Mouse (Mus musculus) gastrocnemius, adult 18-20 months (tissue): ENCODE measurements around the gene 4930470P17Rik. TPM values are rescaled to one million over a fixed set of nuclear protein-coding genes. Genes with fewer than 3 reads are reported as not detected.

Experiments
- DNase-seq: peaks from one replicate; pipeline ENCODE4 v3.0.0; 2021; ENCODE audit warnings: low spot score
- total RNA-seq, 2 experiments: library from RNA; stranded (reverse); gene quantifications; 2 replicates each; pipeline ENCODE4 v1.2.3; 2021

Gene 4930470P17Rik
- total RNA-seq, 2 experiments from 2014 or later: not detected

GRCm38 (mm10) chr2:170579551-170579950, 22.3 kb downstream of the 4930470P17Rik start:
- no peak for DNase-seq

DNA sequence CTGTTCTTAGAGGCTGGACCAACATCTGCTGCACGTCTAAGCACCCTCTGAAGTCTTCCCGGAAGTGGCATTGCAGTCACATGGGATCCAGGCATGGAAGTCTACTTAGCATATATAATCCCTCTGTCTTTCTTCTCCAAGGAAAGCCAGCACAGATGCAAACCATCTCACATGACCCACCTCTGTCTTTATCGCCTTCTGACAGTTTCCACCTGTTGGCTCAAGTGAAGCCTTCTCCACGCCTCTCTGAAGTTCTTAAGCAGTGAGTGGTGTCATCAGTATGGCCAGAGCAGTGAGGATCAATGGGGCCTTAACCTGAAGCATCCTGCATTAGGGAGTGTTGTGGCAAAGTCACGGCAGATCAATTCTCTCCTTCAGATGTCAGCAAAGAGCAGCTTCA, 23.2 kb downstream of the 4930470P17Rik start:
- DNase-seq: no peak

DNA sequence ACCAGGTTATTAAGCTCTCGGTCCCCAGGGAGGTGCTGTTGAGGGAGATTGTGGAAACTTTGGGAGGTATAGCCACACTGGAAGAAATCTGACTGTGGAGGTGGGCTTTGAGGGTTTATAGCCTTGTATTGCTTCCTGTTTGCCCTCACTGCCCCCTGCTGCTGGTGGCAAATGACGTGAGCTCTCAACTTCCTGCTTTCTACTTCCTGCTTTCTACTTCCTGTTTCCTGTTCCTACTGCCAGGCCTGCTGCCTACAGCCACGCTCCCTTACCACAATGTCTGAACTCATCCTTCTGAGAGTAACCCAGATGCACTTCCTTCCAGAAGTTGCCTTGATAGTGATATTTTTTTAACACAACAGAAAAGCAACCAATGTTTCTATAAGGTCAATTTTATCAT, 24.3 kb downstream of the 4930470P17Rik start:
- DNase-seq: no peak

DNA sequence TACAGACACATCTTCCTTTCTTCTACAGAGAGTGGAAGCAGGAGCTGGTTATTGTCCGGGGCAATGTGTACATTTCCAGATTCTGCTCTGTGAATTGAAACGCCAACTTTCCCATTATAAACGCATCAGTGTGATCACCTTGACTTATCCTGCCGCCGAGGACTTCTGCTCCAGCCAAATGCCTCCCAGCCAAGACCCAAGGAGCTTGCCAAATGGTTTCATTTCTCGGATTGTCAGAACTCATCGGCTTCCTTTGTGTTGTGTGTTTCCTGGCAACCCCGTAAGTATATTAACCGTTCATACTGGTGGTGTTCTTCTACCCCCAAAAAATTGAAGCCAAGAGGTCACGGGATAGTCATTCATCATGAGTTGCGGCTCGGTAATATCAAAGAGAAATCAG, 25.7 kb downstream of the 4930470P17Rik start:
- DNase-seq: no peak

DNA sequence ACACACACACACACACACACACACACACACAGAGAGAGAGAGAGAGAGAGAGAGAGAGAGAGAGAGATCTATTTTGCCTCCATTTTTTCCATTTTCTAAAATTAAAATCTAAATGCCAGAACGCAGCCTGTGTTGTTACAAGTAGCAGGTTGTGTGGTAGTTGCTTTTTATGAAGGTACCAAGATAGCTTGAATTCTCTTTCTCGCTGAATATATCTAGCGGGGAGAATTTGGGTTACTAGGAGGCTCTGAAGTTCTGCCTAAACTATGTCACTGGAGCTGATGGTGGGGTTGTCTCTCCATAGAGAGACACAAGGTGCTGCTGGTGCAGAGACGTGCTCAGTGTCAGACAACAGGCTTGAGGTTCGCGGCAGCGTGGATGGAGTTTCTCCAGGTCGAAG, 36.8 kb downstream of the 4930470P17Rik start:
- no peak for DNase-seq

DNA sequence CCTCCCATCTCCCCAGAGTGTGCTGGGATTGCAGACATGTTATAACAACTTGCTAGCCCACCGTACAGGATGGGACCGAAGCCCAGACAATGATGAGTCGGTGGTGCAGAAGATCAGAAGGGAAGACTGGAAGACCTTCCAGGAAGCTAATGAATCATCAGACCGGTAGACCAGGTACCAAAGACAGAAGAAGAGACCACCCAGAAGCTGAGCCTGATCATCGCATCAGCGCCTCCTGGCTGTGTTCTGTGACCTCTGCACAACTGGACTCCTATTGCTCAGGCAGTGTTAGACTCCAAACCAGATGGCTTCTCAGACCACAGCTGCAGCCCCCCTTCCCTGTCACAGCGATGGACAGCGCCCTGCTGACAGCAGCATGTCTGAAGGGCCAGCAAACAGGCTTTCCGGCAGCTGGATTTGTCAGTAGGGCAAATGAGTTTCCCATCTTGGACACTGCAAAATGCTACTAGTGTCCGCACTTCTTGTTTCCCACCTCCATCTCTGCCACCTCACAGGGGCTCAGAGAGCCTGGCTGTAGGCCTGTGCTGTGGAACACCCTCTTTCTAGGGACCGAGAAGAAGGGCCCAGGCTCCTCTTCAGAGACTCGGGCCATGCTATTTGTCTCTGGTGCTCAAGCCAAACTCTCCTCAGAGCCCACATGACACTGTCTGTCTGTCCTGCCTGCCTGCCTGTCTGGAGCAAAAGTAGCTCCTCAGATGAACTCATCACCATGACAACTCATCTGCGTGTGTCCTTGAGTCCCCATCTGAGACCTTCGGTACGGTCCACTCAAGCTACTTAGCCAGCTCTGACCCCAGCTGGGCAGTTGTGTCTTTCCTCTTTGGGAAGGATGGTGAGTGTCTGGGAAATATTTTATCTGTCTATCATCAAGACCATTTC, 37.6 kb downstream of the 4930470P17Rik start:
- DNase-seq: no peak

GRCm38 (mm10) chr2:170552088-170552487, 49.7 kb downstream of the 4930470P17Rik start:
- no peak for DNase-seq

- no peak for DNase-seq
Observed at GRCm38 (mm10) chr2:170550240-170550639, 51.6 kb downstream of the 4930470P17Rik start.

DNA sequence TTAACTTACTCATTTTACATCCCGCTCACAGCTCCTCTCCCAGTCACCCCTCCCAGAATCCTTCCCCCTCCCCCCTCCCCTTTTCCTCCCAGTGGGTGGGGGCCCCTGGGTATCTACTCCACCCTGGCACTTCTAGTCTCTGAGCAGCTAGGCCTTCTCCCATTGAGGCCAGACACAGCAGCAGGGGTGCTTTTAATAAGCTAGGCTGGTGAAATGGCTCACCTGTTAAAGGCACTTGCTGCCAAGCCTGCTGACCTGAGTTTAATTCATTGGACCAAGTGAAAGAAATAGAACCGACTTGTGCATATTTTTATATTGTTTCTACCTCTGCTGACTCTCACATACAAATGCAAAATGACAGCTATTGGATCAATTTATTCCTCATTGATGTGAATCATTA, 52.7 kb downstream of the 4930470P17Rik start:
- DNase-seq: no peak

- no peak for DNase-seq
Observed at GRCm38 (mm10) chr2:170548046-170548445, 53.8 kb downstream of the 4930470P17Rik start.

GRCm38 (mm10) chr2:170547526-170547925, 54.3 kb downstream of the 4930470P17Rik start:
- no peak for DNase-seq

DNA sequence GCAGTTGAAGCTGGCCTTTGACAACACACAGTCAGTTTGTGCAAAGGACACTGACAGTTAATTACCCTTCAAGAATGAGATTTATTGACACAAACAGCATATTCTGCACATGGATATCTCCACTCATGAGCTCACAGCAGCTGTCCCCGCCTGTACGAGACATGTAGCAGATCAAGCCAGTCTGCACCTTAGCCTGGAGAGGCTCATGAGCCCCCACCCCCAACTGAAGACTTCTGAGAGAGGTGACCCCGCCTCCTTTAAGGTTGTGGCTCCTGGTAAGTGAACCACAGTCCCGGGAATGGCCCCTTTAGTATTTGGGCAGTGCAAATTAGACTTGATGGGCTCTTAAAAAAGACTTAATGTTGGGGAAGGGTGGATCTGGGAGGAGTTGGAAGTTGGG, 56.1 kb downstream of the 4930470P17Rik start:
- no peak for DNase-seq

- DNase-seq: no peak
Observed at GRCm38 (mm10) chr2:170544950-170545349, 56.9 kb downstream of the 4930470P17Rik start.

- no peak for DNase-seq
Observed at GRCm38 (mm10) chr2:170544159-170544558, 57.7 kb downstream of the 4930470P17Rik start.

DNA sequence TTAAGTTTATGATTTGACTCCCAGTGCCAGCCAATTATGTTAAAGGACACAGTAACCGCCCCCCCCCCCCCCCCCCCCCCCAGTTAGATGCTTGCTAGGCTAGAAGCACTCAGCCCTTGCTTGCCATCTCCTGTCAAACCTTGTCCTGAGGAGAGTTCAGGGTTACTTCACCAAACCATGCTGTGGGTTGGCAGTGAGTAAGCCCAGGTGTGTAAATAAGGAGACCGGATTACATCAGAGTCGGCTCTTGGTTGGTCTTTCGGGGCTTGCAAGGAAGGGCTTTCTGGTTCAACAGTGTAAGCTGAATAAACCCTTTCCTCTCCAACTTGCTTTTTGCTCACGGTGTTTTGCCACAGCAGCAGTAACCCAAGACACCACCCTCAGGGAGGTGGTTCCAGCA, 58.2 kb downstream of the 4930470P17Rik start:
- DNase-seq: no peak

GRCm38 (mm10) chr2:170539211-170539610, 62.6 kb downstream of the 4930470P17Rik start:
- no peak for DNase-seq

DNA sequence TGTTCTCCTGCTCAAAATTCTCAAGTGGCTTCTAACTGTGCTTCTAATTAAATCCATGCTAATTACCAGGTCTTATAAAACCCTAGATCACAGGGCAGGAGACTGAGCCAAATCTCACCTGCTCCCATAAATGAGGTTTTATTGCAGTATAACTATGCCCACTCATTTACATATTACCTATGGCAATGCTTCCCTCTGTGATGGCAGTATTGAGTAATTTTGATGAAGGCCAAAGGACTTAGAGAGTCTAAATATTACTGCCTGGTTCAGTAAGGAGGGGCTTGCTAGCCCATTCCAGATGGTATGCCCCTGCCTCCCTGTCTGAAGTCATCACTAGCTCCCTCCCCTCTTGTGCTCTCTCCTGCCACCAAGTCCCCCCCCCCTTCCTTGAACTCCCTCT, 66.0 kb downstream of the 4930470P17Rik start:
- DNase-seq: no peak

GRCm38 (mm10) chr2:170534803-170535174, 67.0 kb downstream of the 4930470P17Rik start:
- no peak for DNase-seq

DNA sequence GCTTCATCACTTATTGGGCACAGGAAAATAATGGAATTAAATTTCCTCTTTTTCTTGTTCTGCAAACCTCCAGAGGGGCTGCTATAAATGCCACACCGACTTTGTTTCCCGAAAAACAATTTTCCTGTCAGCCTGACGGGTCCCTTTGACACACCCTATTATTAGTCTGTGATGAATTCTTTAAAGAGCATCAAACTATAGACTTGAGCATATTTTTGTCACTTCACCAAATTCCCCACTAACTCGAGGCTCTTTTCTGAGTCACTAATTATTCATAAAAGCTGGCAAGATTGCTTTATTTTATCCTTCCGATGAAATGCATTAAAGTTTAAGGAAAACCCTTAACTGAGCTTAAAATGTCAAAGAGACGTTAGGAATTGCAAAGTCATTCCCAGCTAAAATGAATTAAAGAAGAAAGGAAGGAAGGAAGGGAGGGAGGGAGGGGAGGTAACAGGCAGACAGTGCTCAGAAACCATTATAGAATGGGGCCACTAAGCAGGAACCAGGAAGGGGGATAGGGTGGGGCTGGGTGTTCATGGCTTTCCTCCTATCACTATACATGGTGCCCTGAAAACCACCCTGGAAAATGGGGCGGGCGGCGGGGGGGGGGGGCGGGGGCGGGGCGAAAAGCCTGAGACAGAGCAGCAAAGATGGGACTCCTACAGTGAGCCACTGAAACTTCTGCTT, 67.6 kb downstream of the 4930470P17Rik start:
- DNase-seq: no peak

- DNase-seq: no peak
Observed at GRCm38 (mm10) chr2:170530256-170530655, 71.6 kb downstream of the 4930470P17Rik start.

DNA sequence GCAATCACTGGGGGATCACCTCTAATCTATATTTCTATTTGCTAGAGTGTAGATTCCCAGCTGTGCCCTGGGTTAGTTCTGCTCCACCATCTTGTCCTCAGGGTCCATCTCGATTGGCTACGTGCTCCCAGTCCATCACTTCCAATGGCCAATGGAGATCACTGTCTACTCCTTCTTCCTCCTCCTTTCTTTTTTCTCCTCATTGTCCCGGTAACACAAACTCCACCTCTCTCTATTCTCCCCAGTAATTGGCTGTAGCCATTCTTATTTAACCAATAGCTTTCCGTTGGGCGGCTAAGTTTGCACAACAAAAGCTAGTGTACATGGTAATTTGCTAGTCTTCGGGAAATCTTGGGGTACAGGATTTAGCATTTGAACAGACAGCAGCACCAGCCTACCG, 72.1 kb downstream of the 4930470P17Rik start:
- no peak for DNase-seq
